Mouse (Mus musculus): Measurements from ENCODE around the gene Med13l.

Med13l gene

DNA sequence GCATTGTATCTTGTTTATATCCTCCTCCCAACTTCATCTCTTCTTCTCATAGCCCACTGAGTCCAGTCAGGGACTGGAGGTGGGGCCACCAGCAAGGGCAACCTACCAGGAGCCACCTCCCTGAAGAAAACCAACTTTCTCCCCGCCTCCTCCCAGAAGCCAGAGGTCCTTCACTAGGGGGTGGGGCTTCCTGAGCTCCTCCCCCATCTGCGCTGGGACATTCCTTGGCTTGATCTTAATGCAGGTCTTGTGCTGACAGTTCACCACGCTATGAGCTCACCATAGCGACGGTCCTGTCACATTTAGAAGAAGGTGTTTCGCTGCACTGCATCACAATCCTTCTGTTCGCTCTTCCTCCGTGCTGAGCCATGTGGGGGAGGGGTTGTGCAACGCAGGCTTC lies 229.3 kb downstream of the Med13l start:
- DNase-seq (ENCODE audit: low spot score) = no peak

DNA sequence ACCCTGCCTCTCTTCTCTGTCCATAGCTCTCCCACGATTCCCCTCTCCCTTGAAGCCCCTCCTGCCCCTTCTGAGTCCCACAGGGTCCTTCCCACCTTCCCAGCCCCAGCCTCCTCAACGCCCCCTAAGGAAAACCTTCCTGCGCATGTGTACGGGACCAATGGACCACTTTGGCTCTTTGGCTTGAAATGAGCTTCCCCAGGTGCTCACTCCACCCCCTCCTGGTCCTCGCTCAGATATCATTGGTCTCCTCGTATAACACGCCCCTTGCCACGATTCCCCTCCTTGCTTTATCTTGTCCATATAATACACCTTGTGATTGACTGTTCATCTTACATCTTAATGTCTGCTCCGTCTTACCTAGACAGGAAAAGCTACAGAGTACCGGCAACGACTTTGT lies 237.3 kb downstream of the Med13l start:
- DNase-seq (ENCODE audit: low spot score) = no peak

DNA sequence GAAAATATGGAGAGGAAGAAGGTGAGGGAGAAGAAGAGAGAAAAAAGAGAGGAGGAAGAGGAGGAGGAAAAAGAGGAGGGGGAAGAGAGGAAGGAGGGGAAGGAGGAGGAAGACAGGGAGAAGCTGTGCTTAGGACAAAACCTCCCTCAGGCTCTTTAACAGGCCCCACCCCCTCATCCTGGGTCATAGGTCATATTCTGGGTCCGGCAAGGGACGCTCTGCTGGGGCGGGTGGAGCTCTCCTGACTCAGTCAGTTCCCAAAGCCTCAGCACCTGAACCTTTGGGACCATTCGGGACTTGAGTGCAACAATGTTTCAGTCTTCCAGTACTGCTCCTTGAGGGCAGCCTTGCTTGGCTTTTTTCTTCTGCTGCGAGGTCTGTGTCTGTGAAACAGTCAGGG lies 241.1 kb downstream of the Med13l start:
- DNase-seq (ENCODE audit: low spot score) = no peak

DNA sequence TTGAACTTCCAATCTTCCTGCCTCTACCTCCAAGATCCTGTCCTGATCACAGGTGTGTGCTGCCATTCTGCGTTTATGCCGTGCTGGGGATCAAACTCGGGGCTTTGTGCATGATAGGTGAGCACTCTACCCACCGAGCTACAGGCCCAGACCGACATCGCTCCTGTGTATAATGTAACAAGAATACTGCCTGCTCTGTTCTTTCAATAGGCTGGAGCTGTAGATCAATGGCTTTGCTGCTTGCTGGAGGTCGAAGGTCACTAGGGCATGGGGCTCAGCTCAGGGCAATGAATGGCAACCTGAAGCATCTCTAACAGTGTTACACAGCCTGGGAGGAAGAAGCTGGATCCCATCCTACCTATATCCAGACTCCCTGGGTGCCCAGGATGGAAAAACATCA lies 241.6 kb downstream of the Med13l start:
- DNase-seq (ENCODE audit: low spot score) = no peak

DNA sequence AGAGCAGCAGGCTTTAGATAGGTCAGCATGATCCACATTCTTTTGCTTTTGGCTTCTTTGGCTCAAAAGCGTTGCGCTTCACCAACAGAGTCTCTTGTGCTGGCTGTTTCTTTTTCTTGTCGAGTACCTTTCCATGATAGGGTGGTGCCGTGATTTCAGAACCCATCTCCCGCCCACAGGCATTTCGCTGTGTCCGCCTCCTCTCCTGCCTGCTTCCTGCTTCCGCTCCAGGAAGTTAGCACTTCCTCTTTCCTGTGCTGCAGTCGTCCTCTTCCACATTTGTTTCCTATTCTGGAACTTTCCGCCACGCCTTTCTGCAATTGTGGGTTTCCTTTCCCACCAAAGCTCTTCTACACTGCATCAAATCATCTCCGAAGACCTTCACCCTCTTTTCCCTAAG lies 248.5 kb downstream of the Med13l start:
- DNase-seq (ENCODE audit: low spot score) = no peak

DNA sequence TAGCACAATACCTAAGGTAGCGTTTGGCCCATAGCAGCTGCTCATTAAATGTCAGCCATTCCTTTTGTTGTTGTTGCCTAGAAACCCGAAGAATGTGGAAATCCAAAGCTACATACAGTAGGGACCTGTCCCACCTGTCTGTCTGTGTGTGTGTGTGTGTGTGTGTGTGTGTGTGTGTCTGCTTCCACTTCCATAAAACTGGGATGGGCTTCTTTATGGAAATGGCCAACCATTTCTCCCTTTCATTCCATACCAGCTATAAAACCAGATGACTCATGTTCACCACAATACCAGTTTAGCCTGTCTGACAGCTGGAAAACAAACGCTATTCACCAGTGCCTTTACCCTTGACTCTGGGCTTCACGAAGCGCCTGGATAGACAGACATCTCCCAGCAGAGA lies 249.1 kb downstream of the Med13l start:
- DNase-seq (ENCODE audit: low spot score) = no peak

DNA sequence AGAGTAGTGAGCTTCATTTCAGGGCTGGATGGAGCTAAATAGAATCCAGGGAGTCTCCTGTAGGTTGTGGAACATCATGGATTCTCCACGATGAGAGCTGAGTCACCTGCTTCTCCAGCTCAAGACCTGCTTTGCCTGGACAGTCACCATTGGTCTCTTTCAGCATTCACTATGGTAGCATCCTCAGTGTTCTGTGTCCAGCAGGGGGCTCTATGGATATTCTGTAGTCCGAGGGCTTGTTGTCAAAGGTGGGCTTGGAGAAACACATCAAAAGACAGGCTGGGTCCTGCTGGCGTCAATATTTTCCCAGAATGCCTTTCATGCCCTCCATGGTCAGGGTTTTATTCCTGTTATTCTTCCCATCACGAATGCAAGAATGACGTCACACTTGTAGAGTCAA lies 251.2 kb downstream of the Med13l start:
- no peak for DNase-seq (ENCODE audit: low spot score)

DNA sequence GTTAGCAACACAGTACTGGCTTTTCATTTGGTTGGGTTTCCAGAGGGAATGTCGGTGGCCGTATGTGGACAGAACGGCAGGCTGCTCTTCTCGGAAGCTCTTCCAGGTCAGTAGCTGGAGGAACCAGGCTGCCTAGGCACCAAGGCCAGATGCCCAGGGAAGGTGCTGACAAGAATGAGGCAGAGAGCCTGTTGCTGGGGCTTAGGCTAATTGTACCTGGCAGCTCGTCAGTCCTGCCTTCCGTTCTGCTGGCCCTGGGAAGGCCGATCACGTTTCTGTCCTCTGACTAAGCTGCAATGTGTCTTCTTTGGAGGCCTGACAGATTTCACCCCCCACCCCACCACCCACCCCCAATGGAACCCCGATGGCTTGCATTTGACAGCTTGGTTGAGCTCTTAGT lies 251.9 kb downstream of the Med13l start:
- DNase-seq (ENCODE audit: low spot score) = no peak

DNA sequence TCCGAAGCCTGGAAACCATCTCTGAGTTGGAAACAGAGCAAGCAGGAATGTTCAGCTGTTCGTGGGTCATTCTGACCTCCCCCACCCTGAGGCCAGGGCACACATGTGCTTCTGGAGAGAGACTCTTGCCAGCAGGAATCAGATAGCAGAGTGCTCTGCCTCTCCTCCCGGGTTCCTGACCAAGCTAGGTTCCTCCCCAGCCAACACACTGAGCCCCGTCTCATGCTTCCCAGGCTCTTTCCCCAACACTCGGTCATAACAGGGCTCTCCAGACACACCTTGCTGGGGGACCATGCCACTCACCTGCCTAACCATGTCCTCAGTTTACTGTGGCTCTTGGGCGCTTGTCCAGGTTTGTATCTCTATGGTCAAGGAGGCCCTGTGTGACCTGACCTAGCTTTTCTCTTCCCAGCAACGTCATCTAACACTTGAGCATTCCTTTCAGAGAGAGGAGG lies 252.5 kb downstream of the Med13l start:
- no peak for DNase-seq (ENCODE audit: low spot score)

DNA sequence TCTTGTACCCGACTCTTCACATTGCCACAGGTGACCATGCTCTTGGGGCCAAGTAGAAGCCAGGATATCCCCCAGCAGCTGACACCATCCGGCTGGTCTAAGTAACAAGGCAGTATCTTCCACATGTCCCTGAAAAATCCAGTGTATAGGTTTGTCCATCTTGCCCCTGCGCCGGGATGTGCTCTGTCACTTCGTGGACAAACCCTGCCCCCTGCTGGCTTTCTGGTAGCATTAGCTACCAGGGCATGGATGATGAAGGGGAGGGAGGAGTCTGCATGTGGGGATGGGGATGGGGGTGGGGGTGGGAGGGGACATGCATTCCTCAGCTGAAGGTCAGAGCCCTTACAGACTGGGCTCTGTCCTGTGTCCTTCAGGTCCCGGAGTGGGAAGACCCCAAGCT lies 253.6 kb downstream of the Med13l start:
- no peak for DNase-seq (ENCODE audit: low spot score)
